Mouse (Mus musculus) liver, embryonic 13.5 days (tissue): ENCODE data around the gene Clasp2. TPM values are rescaled to one million over a fixed set of nuclear protein-coding genes. Genes with fewer than 3 reads are reported as not detected.
A peak's percentile ranks its signal among the peaks of the same experiment; 100 is the strongest.
"Not testable (repeated sequence)": the region's sequence is repeated elsewhere in the genome, so short reads cannot be mapped to it uniquely, and the experiment has no call there.

Experiments used
- ATAC-seq: fragments of 200-750 bp; cut with Nextera tagmentation; 2 replicates; pipeline ENCODE4 v1.8.0; 2017; ENCODE audit warnings: low read depth, mild to moderate bottlenecking, moderate number of reproducible peaks, moderate library complexity
- DNase-seq: peaks from one replicate; pipeline ENCODE4 v3.0.0; 2022
- H3K27ac ChIP-seq: fragments of 300-500 bp; sonication (generic); 2 replicates; pipeline ENCODE4 v1.5.1; 2015; ENCODE audit warnings: moderate library complexity, mild to moderate bottlenecking, inconsistent platforms
- H3K27me3 ChIP-seq: fragments of 300-500 bp; sonication (generic); 2 replicates; pipeline ENCODE4 v1.6.1; 2015; ENCODE audit warnings: mild to moderate bottlenecking, inconsistent platforms
- H3K36me3 ChIP-seq: fragments of 300-500 bp; sonication (generic); 2 replicates; pipeline ENCODE4 v1.6.1; 2015; ENCODE audit warnings: mild to moderate bottlenecking, inconsistent platforms
- H3K4me1 ChIP-seq: fragments of 300-500 bp; sonication (generic); replicated peaks from 2 replicates; pipeline ENCODE4 v1.6.1; 2015; ENCODE audit warnings: inconsistent platforms
- H3K4me2 ChIP-seq: fragments of 300-500 bp; sonication (generic); 2 replicates; pipeline ENCODE4 v1.6.1; 2015; ENCODE audit warnings: inconsistent platforms, mild to moderate bottlenecking, moderate library complexity
- H3K4me3 ChIP-seq: fragments of 300-500 bp; sonication (generic); replicated peaks from 2 replicates; pipeline ENCODE4 v1.5.1; 2015; ENCODE audit warnings: mild to moderate bottlenecking, inconsistent platforms
- H3K9ac ChIP-seq: fragments of 300-500 bp; sonication (generic); 2 replicates; pipeline ENCODE4 v1.6.1; 2015; ENCODE audit warnings: mild to moderate bottlenecking, inconsistent platforms
- H3K9me3 ChIP-seq: fragments of 300-500 bp; sonication (generic); replicated peaks from 2 replicates; pipeline ENCODE4 v1.6.1; 2016; ENCODE audit warnings: inconsistent platforms
- WGBS: fragments of 180-500 bp; shearing (Covaris S2); methylation state at CpG from one replicate; pipeline ENCODE4 v1.1.7; 2015; ENCODE audit not compliant: insufficient replicate concordance; 5-methylcytosine and 5-hydroxymethylcytosine counted together
- polyA plus RNA-seq: library from polyadenylated mRNA; unstranded; fragments of >200 nt; fragmentation: Nextera tagmentation; extraction: Ambion mirVana; gene quantifications from 2 replicates; pipeline ENCODE4 v1.2.1, GENCODE M21; 2015

The Clasp2 gene
- 11.7 and 14.6 TPM in 2 replicates for polyA plus RNA-seq

- Histone ChIP-seq H3K9me3 (no peaks in the 10 kb centered on the region), H3K9ac (peak within 1 kb of the TSS; percentile 92), H3K4me1 (peaks cover 41% of the 10 kb centered on the region), H3K27ac (peak within 1 kb of the TSS; percentile 83), H3K27me3 (no peaks in the 10 kb centered on the region), H3K4me3 (peak within 1 kb of the TSS; percentile 82), H3K36me3 (no peaks in the 10 kb centered on the region), H3K4me2 (peak within 1 kb of the TSS; percentile 91)
- ATAC-seq, result peak; percentile 93
- peak; percentile 68 for DNase-seq
- WGBS, result under 1% methylated on average over 63 of the region's 63 CpGs
Measured at GRCm38 (mm10) chr9:113741108-113741636, at the start of gene Clasp2. TSS of gene Clasp2 (plus strand) at chr9:113741473.

- no peaks in the 10 kb centered on the region for H3K27me3 ChIP-seq
- no peak overlapping the region for H3K9ac ChIP-seq
- DNase-seq, result no peak
- H3K36me3 ChIP-seq, result peaks cover 14% of the 10 kb centered on the region
- peaks cover 48% of the 10 kb centered on the region for H3K4me1 ChIP-seq
- H3K27ac ChIP-seq, result no peak overlapping the region
- no peak overlapping the region for H3K4me2 ChIP-seq
- no peak overlapping the region for H3K4me3 ChIP-seq
- ATAC-seq, result no peak
- no peaks in the 10 kb centered on the region for H3K9me3 ChIP-seq
- 63% methylated on average over 5 of the region's 5 CpGs for WGBS
Measured at GRCm38 (mm10) chr9:113701441-113702160, 39.7 kb upstream of the Clasp2 start.

DNA sequence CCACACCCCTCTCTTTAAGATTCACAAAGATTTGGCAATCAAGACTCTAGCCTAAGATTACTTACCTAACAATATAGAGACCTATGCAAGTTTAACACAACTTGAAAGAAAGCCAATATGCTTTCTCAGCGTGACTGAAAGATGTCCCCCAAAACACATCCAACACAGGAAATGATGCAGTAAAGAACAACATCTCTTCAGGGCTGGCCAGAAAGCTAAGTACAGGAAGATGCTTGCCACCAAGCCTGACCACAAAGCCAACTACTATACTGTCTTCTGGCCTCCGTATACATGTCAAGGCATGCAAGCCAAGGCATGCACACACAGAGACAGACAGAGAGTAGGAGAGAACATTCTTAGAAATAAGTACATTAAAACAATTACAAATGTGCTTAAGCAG lies 35.2 kb upstream of the Clasp2 start:
- no peaks in the 10 kb centered on the region for H3K9me3 ChIP-seq
- WGBS, result 19% methylated on average over 2 of the region's 2 CpGs
- ATAC-seq, result no peak
- H3K27ac ChIP-seq, result no peak overlapping the region
- peaks cover 62% of the 10 kb centered on the region for H3K4me1 ChIP-seq
- H3K36me3 ChIP-seq, result 0 out of 2 replicates have a peak, but pooled peaks cover 2% of the 10 kb centered on the region
- DNase-seq, result no peak
- peak overlapping the region; percentile 78 for H3K4me2 ChIP-seq
- peak overlapping the region; percentile 99 for H3K4me3 ChIP-seq
- peak overlapping the region; percentile 93 for H3K9ac ChIP-seq
- no peaks in the 10 kb centered on the region for H3K27me3 ChIP-seq

DNA sequence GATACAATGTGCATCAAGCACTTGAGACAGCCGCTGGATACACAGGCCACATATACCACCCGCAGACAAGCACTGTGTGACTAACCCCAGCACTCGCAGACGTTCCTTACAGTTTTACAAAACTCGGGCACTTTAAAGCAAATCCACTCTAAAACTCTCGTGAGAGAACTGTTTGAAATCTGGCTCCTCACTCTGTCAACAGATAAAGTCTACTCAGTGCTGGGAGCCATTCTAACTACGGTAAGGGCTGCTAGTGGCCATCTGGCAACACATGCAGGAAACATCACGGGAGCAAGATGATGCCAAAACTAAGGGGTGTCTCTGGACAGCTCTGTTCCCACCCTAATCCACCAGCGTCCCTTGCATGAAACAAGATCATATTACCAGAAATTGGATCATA lies 34.4 kb upstream of the Clasp2 start:
- WGBS, result 28% methylated on average over 9 of the region's 9 CpGs
- DNase-seq, result no peak
- no peak for ATAC-seq
- no peaks in the 10 kb centered on the region for H3K9me3 ChIP-seq
- H3K4me2 ChIP-seq, result peak overlapping the region; percentile 78
- H3K27me3 ChIP-seq, result no peaks in the 10 kb centered on the region
- H3K4me3 ChIP-seq, result peak overlapping the region; percentile 99
- 0 out of 2 replicates have a peak, but pooled peaks cover 2% of the 10 kb centered on the region for H3K36me3 ChIP-seq
- H3K27ac ChIP-seq, result no peak overlapping the region
- H3K9ac ChIP-seq, result peak overlapping the region; percentile 93
- peaks cover 57% of the 10 kb centered on the region for H3K4me1 ChIP-seq

DNA sequence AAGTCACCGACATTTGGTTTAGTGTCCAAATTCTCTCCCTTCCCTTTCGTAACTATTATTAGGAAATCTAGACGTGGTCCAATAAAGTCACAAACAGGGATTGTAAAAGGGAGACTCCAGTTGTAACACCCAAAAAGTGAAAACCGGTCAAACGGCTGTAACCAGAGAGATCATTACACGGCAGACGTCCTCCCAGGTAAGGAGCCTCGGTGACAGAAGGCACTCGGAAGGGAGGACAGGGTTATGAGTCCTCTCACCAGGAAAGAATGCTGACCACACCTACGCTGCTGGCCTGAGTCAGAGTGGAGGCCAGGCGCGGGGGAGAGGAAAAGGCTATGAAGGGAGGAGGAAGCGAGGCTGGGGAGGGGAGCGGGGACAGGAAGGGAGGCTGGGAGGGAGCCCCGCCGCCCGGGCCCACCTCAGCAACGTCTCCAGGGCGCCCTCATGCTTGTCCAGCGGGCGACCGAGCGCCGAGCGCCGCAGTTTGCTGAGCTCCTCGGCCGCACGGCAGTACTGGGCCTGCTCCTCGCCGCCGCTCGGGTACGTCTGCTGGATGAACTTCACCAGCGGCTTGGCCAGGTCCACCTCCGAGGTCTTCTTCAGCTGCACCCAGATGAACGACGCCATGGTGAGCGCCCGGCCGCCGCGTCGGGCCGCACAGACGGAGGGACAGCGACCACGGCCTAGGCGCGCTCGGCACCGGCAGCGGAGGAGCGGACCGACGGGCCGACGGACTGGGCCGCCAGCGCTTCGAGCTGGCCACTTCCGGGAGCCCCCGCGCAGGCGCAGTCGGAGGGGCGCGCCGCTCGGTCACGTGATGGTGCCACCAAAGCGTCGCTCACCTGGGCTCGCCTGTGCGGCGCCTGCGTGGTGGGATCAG lies 33.6 kb upstream of the Clasp2 start, which contains the start of gene Pdcd6ip:
Gene Pdcd6ip, minus strand, starts transcription at position 779 of the 880 bp plus-strand sequence.
- Histone ChIP-seq H3K9me3 (no peaks in the 10 kb centered on the region), H3K27me3 (no peaks in the 10 kb centered on the region), H3K4me2 (peak within 1 kb of the TSS; percentile 78), H3K36me3 (0 out of 2 replicates have a peak, but pooled peaks cover 2% of the 10 kb centered on the region), H3K4me3 (peak within 1 kb of the TSS; percentile 99), H3K9ac (peak within 1 kb of the TSS; percentile 93), H3K27ac (peak within 1 kb of the TSS; percentile 88), H3K4me1 (peaks cover 49% of the 10 kb centered on the region)
- under 1% methylated on average over 68 of the region's 77 CpGs for WGBS
- ATAC-seq (peak; percentile 90), DNase-seq (peak; percentile 88)

- ATAC-seq (no peak; the same call in 1 of the 2 replicates), DNase-seq (no peak)
- peak overlapping the region; percentile 99 for H3K4me3 ChIP-seq
- H3K4me1 ChIP-seq, result peaks cover 42% of the 10 kb centered on the region
- no peaks in the 10 kb centered on the region for H3K27me3 ChIP-seq
- WGBS, result 46% methylated on average over 19 of the region's 19 CpGs
- peak overlapping the region; percentile 88; the same call in 1 of the 2 replicates for H3K27ac ChIP-seq
- H3K9ac ChIP-seq, result peak overlapping the region; percentile 93
- no peaks in the 10 kb centered on the region for H3K9me3 ChIP-seq
- peak overlapping the region; percentile 78 for H3K4me2 ChIP-seq
- 0 out of 2 replicates have a peak, but pooled peaks cover 2% of the 10 kb centered on the region for H3K36me3 ChIP-seq
Measured at GRCm38 (mm10) chr9:113708361-113709280, 32.7 kb upstream of the Clasp2 start.

- peaks cover 24% of the 10 kb centered on the region for H3K4me1 ChIP-seq
- DNase-seq (no peak), ATAC-seq (no peak)
- no peaks in the 10 kb centered on the region for H3K36me3 ChIP-seq
- no peak overlapping the region for H3K9ac ChIP-seq
- no peak overlapping the region for H3K27ac ChIP-seq
- H3K4me3 ChIP-seq, result no peak overlapping the region
- no peaks in the 10 kb centered on the region for H3K27me3 ChIP-seq
- H3K4me2 ChIP-seq, result no peak overlapping the region
- H3K9me3 ChIP-seq, result no peaks in the 10 kb centered on the region
- 69% methylated on average over 12 of the region's 12 CpGs for WGBS
Measured at GRCm38 (mm10) chr9:113710871-113711270, 30.4 kb upstream of the Clasp2 start.

- 49% methylated on average over 5 of the region's 5 CpGs for WGBS
- Histone ChIP-seq H3K9ac (no peak overlapping the region), H3K4me1 (0 out of 2 replicates have a peak, but pooled peaks cover 2% of the 10 kb centered on the region), H3K9me3 (no peaks in the 10 kb centered on the region), H3K36me3 (no peaks in the 10 kb centered on the region), H3K4me3 (no peak overlapping the region), H3K4me2 (no peak overlapping the region), H3K27ac (no peak overlapping the region), H3K27me3 (no peaks in the 10 kb centered on the region)
- DNase-seq (no peak), ATAC-seq (0 out of 2 replicates have a peak, but pooled peaks have one; percentile 23)
Measured at GRCm38 (mm10) chr9:113719063-113719462, 22.2 kb upstream of the Clasp2 start.

GRCm38 (mm10) chr9:113724646-113725045 lies 16.6 kb upstream of the Clasp2 start:
- Histone ChIP-seq H3K27ac (no peak overlapping the region), H3K9me3 (no peaks in the 10 kb centered on the region), H3K9ac (no peak overlapping the region), H3K27me3 (no peaks in the 10 kb centered on the region), H3K4me2 (no peak overlapping the region), H3K4me1 (no peaks in the 10 kb centered on the region), H3K4me3 (no peak overlapping the region), H3K36me3 (no peaks in the 10 kb centered on the region)
- DNase-seq (no peak), ATAC-seq (no peak)
- WGBS, result 63% methylated on average over 15 of the region's 15 CpGs

DNA sequence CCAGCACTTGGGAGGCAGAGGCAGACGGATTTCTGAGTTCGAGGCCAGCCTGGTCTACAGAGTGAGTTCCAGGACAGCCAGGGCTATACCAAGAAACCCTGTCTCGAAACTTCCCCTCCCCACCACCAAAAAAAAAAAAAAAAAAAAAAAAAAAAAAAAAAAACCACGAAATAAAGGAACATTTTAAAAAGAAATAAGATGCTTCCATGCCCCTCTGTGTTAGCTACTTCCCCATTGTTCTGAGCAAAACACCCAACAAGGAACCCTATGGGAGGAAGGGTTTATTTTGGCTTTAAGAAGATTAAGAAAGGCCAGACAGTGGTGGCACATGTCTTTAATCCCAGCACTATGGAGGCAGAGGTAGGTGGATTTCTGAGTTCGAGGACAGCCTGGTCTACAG lies 15.7 kb upstream of the Clasp2 start:
- H3K36me3 ChIP-seq, H3K4me2 ChIP-seq, H3K4me3 ChIP-seq, H3K27me3 ChIP-seq, H3K9me3 ChIP-seq, ATAC-seq, H3K9ac ChIP-seq, DNase-seq, H3K4me1 ChIP-seq, H3K27ac ChIP-seq: not testable (repeated sequence)
- WGBS, result 57% methylated on average over 5 of the region's 5 CpGs
